Mouse (Mus musculus) C2C12 (cell line): ENCODE results near the gene Ube2j2. TPM values are rescaled to one million over a fixed set of nuclear protein-coding genes. Genes with fewer than 3 reads are reported as not detected.

ENCODE experiments used
- H3K27me3 ChIP-seq: one replicate; pipeline ENCODE4 v1.6.1; 2011; ENCODE audit not compliant: control insufficient read depth, insufficient read depth, insufficient read length
- H3K36me3 ChIP-seq: one replicate; pipeline ENCODE4 v1.6.1; 2011; ENCODE audit not compliant: control insufficient read depth, insufficient read depth
- H3K4me3 ChIP-seq: one replicate; pipeline ENCODE4 v1.5.1; 2011; ENCODE audit warnings: mild to moderate bottlenecking, control low read depth; ENCODE audit not compliant: poor library complexity, insufficient read depth, severe bottlenecking
- H3K79me2 ChIP-seq: one replicate; pipeline ENCODE4 v1.6.1; 2011; ENCODE audit not compliant: control insufficient read depth, insufficient read depth
- H3K79me3 ChIP-seq: one replicate; pipeline ENCODE4 v1.6.1; 2011; ENCODE audit warnings: low read depth, control low read depth
- H3ac ChIP-seq: one replicate; pipeline ENCODE3; 2011; ENCODE audit warnings: low read depth; ENCODE audit not compliant: control insufficient read depth, insufficient read length
- CEBPB ChIP-seq: IDR thresholded peaks from one replicate; pipeline ENCODE4 v1.6.1; 2011; ENCODE audit warnings: low read depth, mild to moderate bottlenecking, control low read depth, moderate library complexity
- CTCF ChIP-seq: IDR thresholded peaks from one replicate; pipeline ENCODE4 v1.5.1; 2011; ENCODE audit not compliant: control insufficient read depth, insufficient read depth, insufficient read length
- FOSL1 ChIP-seq: IDR thresholded peaks from one replicate; pipeline ENCODE4 v1.8.0; 2011; ENCODE audit warnings: mild to moderate bottlenecking, low read length; ENCODE audit not compliant: poor library complexity, insufficient read depth, severe bottlenecking
- MAX ChIP-seq: IDR thresholded peaks from one replicate; pipeline ENCODE4 v1.6.1; 2011; ENCODE audit warnings: mild to moderate bottlenecking, control low read depth
- MYOD1 ChIP-seq: IDR thresholded peaks from one replicate; pipeline ENCODE4 v1.6.1; 2011; ENCODE audit warnings: low read depth; ENCODE audit not compliant: control insufficient read depth, insufficient read length
- MYOG ChIP-seq: IDR thresholded peaks from one replicate; pipeline ENCODE4 v1.6.1; 2011; ENCODE audit not compliant: control insufficient read depth, insufficient read length; ENCODE audit errors: extremely low read depth
- USF1 ChIP-seq: IDR thresholded peaks from one replicate; pipeline ENCODE4 v1.6.1; 2011; ENCODE audit warnings: low read depth, mild to moderate bottlenecking, control low read depth, moderate library complexity
- microRNA-seq: library from miRNA; unstranded; fragments of <30 nt; microRNA quantifications from one replicate; pipeline ENCODE4, GENCODE M21; 2019; ENCODE audit warnings: borderline microRNAs expressed
- polyA plus RNA-seq: library from polyadenylated mRNA; unstranded; fragments of >200 nt; fragmentation: generic; extraction: Trizol; gene quantifications from one replicate; pipeline ENCODE4 v1.2.1, GENCODE M21; 2012; ENCODE audit warnings: missing spikeins

Ube2j2 gene
- polyA plus RNA-seq, 1 experiment, result 68.2 TPM

- Histone ChIP-seq H3ac (no peak overlapping the region), H3K36me3 (peaks cover 80% of the 10 kb centered on the region), H3K79me2 (no peaks in the 10 kb centered on the region), H3K79me3 (no peaks in the 10 kb centered on the region), H3K27me3 (no peaks in the 10 kb centered on the region), H3K4me3 (no peak overlapping the region)
- TF ChIP-seq FOSL1 (no peak), CEBPB (no peak), CTCF (no peak), MYOG (no peak), USF1 (no peak), MAX (no peak), MYOD1 (no peak)
Observed at GRCm38 (mm10) chr4:156008369-156008768, 64.7 kb downstream of the Ube2j2 start.

Small RNAs within 50 kb of the gene (microRNA-seq; reads per million reads assigned to microRNA genes)
- gene Gm22991, result not detected

Other genes starting within 250 kb of the Ube2j2 start
- gene Fndc10, start 249.5 kb upstream of the Ube2j2 start, polyA plus RNA-seq, result 9.0 TPM
- 92.4 TPM for gene Ssu72, start 239.0 kb upstream of the Ube2j2 start, polyA plus RNA-seq
- gene Tmem240, start 209.0 kb upstream of the Ube2j2 start, polyA plus RNA-seq, result 0.39 TPM
- gene Atad3a, start 182.7 kb upstream of the Ube2j2 start, polyA plus RNA-seq, result 72.9 TPM
- 1.0 TPM for gene Vwa1, start 169.1 kb upstream of the Ube2j2 start, polyA plus RNA-seq
- 0.18 TPM for gene Tmem88b, start 158.0 kb upstream of the Ube2j2 start, polyA plus RNA-seq
- not detected for gene Ankrd65, start 153.4 kb upstream of the Ube2j2 start, polyA plus RNA-seq
- 262 TPM for gene Mrpl20, start 141.0 kb upstream of the Ube2j2 start, polyA plus RNA-seq
- 18.8 TPM for gene Ccnl2, start 131.3 kb upstream of the Ube2j2 start, polyA plus RNA-seq
- gene Aurkaip1, start 112.6 kb upstream of the Ube2j2 start, polyA plus RNA-seq, result 140 TPM
- 38.0 TPM for gene Mxra8, start 104.2 kb upstream of the Ube2j2 start, polyA plus RNA-seq
- gene Dvl1, start 96.4 kb upstream of the Ube2j2 start, polyA plus RNA-seq, result 46.6 TPM
- 0.08 TPM for gene Tas1r3, start 80.5 kb upstream of the Ube2j2 start, polyA plus RNA-seq
- 11.8 TPM for gene Cptp, start 74.4 kb upstream of the Ube2j2 start, polyA plus RNA-seq
- gene Ints11, start 74.3 kb upstream of the Ube2j2 start, polyA plus RNA-seq, result 68.4 TPM
- gene Pusl1, start 52.0 kb upstream of the Ube2j2 start, polyA plus RNA-seq, result 30.7 TPM
- 31.0 TPM for gene Acap3, start 52.0 kb upstream of the Ube2j2 start, polyA plus RNA-seq
- gene C1qtnf12, start 18.5 kb downstream of the Ube2j2 start, polyA plus RNA-seq, result 2.4 TPM
- gene B3galt6, start 48.8 kb downstream of the Ube2j2 start, polyA plus RNA-seq, result 6.6 TPM
- gene Sdf4, start 49.0 kb downstream of the Ube2j2 start, polyA plus RNA-seq, result 141 TPM
- 0.54 TPM for gene Tnfrsf4, start 70.0 kb downstream of the Ube2j2 start, polyA plus RNA-seq
- 0.30 TPM for gene Tnfrsf18, start 82.3 kb downstream of the Ube2j2 start, polyA plus RNA-seq
- gene Ttll10, start 115.6 kb downstream of the Ube2j2 start, polyA plus RNA-seq, result not detected
- 19.2 TPM for gene 9430015G10Rik, start 166.2 kb downstream of the Ube2j2 start, polyA plus RNA-seq
- 0.40 TPM for gene Rnf223, start 186.7 kb downstream of the Ube2j2 start, polyA plus RNA-seq